Mouse (Mus musculus) neural tube, embryonic 12.5 days (tissue): ENCODE results near the gene Nsun2. TPM values are rescaled to one million over a fixed set of nuclear protein-coding genes. Genes with fewer than 3 reads are reported as not detected.

Experiments
- ATAC-seq: fragments of 200-750 bp; cut with Nextera tagmentation; 2 replicates; pipeline ENCODE4 v1.8.0; 2017; ENCODE audit warnings: low read depth, mild to moderate bottlenecking, moderate TSS enrichment, moderate library complexity; ENCODE audit not compliant: low FRiP score
- H3K27ac ChIP-seq: fragments of 300-500 bp; sonication (generic); 2 replicates; pipeline ENCODE4 v1.5.1; 2016
- H3K27me3 ChIP-seq: fragments of 300-500 bp; sonication (generic); replicated peaks from 2 replicates; pipeline ENCODE4 v1.6.1; 2016; ENCODE audit warnings: mild to moderate bottlenecking
- H3K36me3 ChIP-seq: fragments of 300-500 bp; sonication (generic); 2 replicates; pipeline ENCODE4 v1.6.1; 2016; ENCODE audit warnings: mild to moderate bottlenecking
- H3K4me1 ChIP-seq: fragments of 300-500 bp; sonication (generic); 2 replicates; pipeline ENCODE4 v1.6.1; 2016
- H3K4me2 ChIP-seq: fragments of 300-500 bp; sonication (generic); replicated peaks from 2 replicates; pipeline ENCODE4 v1.6.1; 2016; ENCODE audit warnings: mild to moderate bottlenecking
- H3K4me3 ChIP-seq: fragments of 300-500 bp; sonication (generic); 2 replicates; pipeline ENCODE4 v1.5.1; 2016
- H3K9ac ChIP-seq: fragments of 300-500 bp; sonication (generic); 2 replicates; pipeline ENCODE4 v1.6.1; 2016; ENCODE audit warnings: mild to moderate bottlenecking
- H3K9me3 ChIP-seq: fragments of 300-500 bp; sonication (generic); 2 replicates; pipeline ENCODE4 v1.6.1; 2016; ENCODE audit warnings: mild to moderate bottlenecking
- WGBS: fragments of 180-500 bp; shearing (Covaris S2); methylation state at CpG from one replicate; pipeline ENCODE4 v1.1.7; 2016; 5-methylcytosine and 5-hydroxymethylcytosine counted together
- polyA plus RNA-seq: library from polyadenylated mRNA; unstranded; fragments of >200 nt; fragmentation: Nextera tagmentation; extraction: Ambion mirVana; gene quantifications from 2 replicates; pipeline ENCODE4 v1.2.1, GENCODE M21; 2016

The Nsun2 gene
- polyA plus RNA-seq, 1 experiment from 2014 or later = 106 TPM

- Histone ChIP-seq H3K4me1 (peaks cover 71% of the 10 kb centered on the region), H3K9me3 (no peaks in the 10 kb centered on the region), H3K27ac (no peak overlapping the region), H3K9ac (peak overlapping the region; percentile 92), H3K36me3 (peaks cover 11% of the 10 kb centered on the region), H3K27me3 (no peaks in the 10 kb centered on the region), H3K4me2 (peak overlapping the region; percentile 87), H3K4me3 (no peak overlapping the region)
- 87% methylated on average over 6 of the region's 6 CpGs for WGBS
- no peak for ATAC-seq
Measured at GRCm38 (mm10) chr13:69530951-69531350, 2.6 kb upstream of the Nsun2 start.

- Histone ChIP-seq H3K36me3 (peaks cover 11% of the 10 kb centered on the region), H3K9me3 (no peaks in the 10 kb centered on the region), H3K4me1 (peaks cover 68% of the 10 kb centered on the region), H3K27me3 (no peaks in the 10 kb centered on the region), H3K4me2 (peak overlapping the region; percentile 87), H3K27ac (no peak overlapping the region), H3K9ac (peak overlapping the region; percentile 92), H3K4me3 (peak overlapping the region; percentile 97)
- 54% methylated on average over 6 of the region's 6 CpGs for WGBS
- no peak for ATAC-seq
Measured at GRCm38 (mm10) chr13:69531431-69531830, 2.1 kb upstream of the Nsun2 start.

DNA sequence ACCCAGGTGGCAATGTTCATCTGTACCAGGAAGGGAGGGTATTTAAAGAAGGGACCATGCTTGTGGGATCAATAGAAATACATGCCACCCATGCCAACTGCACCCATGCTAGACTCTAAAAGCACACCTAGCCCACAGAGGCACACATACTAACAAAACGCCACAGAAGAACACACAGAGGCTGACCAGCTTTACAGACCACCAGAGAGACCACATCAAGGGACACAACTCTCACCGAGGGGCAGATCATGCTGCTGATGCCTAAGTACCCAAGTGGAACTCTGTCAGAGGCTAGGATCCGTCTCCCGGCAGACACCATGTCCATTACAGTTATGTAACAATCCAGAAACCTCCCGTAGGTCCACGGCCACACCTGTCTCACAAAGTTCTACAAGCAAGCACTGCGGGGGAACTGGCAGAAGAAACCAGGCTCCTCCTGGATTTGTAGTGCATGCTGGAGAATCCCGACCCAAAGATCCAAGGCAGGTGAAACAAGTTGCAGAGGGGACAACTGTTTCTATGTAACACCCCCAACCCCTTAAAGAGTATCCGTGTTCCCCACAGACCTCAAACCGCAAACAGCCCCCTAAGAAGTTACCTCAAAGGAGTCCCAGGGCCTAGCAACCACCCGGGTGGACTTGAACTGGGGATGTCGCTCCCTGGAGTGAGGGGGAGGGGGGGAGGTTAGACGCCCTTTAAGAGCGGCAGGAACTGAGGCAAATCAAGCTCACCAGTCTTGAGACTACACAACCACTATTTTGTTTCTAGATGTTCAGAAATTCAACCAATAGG lies 1.2 kb upstream of the Nsun2 start:
- peaks cover 11% of the 10 kb centered on the region for H3K36me3 ChIP-seq
- WGBS = 28% methylated on average over 14 of the region's 14 CpGs
- peaks cover 60% of the 10 kb centered on the region for H3K4me1 ChIP-seq
- H3K27ac ChIP-seq = no peak overlapping the region
- no peaks in the 10 kb centered on the region for H3K9me3 ChIP-seq
- no peak for ATAC-seq
- H3K4me2 ChIP-seq = peak overlapping the region; percentile 87
- H3K4me3 ChIP-seq = peak overlapping the region; percentile 97
- H3K9ac ChIP-seq = peak overlapping the region; percentile 92
- H3K27me3 ChIP-seq = no peaks in the 10 kb centered on the region

DNA sequence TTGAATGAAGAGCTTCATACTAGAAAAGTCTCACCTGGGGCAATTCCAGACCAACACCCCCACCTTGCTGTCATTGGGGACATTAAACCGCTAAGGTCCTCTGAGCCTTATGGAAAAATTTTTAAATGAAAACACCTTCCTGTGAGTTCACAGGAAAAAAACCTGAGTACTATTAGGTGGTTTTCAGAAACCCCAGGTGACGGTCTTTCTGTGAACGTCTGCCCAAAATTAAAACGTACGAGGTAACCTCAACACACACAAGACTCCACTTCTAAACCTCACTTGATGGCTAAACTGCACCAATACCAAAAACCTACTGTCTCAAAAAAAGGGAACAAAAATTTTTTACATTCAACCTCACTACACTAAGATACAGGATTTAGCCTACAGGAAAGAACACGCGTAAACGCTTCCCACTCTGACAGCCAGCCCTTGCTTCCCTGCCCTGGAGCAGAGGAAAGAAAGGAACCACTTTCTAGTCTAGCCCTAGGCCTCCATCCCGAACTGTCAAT lies 597 bp upstream of the Nsun2 start:
- no peak overlapping the region for H3K27ac ChIP-seq
- 2% methylated on average over 9 of the region's 9 CpGs for WGBS
- no peak for ATAC-seq
- peak overlapping the region; percentile 97 for H3K4me3 ChIP-seq
- peak overlapping the region; percentile 92 for H3K9ac ChIP-seq
- no peaks in the 10 kb centered on the region for H3K9me3 ChIP-seq
- no peaks in the 10 kb centered on the region for H3K27me3 ChIP-seq
- peaks cover 11% of the 10 kb centered on the region for H3K36me3 ChIP-seq
- peaks cover 55% of the 10 kb centered on the region for H3K4me1 ChIP-seq
- H3K4me2 ChIP-seq = peak overlapping the region; percentile 87

GRCm38 (mm10) chr13:69534334-69534653 lies 748 bp downstream of the Nsun2 start, which contains the start of gene Tent4a:
TSS of gene Tent4a (minus strand) at chr13:69534617.
- Histone ChIP-seq H3K9me3 (no peaks in the 10 kb centered on the region), H3K4me2 (peak within 1 kb of the TSS; percentile 89), H3K4me3 (peak within 1 kb of the TSS; percentile 97), H3K4me1 (peaks cover 57% of the 10 kb centered on the region), H3K27me3 (no peaks in the 10 kb centered on the region), H3K27ac (peak within 1 kb of the TSS; percentile 91), H3K36me3 (peaks cover 9% of the 10 kb centered on the region), H3K9ac (peak within 1 kb of the TSS; percentile 92)
- 0% methylated on average over 36 of the region's 57 CpGs for WGBS
- peak; percentile 68 for ATAC-seq

DNA sequence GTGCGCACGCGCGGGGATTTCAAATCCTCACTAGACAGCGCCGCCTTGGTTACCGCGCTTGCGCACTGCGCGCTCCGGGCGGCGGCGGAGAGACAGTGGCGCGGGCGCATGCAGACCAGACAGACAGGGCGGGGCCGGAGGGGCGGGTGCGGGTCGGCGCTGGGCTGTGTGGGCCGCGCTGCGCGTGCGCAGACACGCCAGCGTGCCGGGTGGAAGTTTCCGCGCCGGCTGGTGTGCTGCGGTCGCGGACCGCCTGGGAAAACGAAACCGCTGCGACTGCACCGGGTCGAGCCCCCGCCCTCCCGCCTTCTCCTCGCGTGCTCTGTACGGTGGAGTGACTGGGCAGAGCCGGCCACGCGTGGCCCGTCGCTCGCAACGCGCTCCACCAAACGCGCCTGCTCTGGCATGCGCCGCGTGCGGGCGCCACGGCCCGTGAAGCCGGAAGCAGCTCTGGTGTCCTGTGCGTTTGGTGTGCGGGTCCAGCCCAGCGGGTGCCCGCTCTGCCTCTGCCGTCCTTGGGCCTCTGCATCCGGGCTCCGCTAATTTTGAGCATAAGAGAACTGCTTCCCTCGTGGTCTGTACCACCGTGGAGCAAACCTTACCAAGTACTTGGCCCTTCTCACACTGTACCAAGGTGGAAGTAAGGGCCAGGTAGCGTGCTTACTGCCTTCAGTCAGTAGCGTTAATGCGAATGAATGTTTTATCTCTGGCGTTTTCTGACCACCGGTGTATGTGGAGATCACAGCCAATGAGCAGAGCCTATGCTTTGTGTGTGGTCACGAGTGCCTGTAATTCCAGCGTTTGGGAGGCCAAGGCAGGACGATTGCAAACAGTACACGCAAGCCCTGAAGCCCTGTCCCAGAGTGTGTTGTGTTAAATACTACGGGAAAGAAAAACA lies 1.4 kb downstream of the Nsun2 start:
- Histone ChIP-seq H3K27me3 (no peaks in the 10 kb centered on the region), H3K36me3 (peaks cover 3% of the 10 kb centered on the region), H3K4me3 (peak overlapping the region; percentile 97), H3K4me2 (peak overlapping the region; percentile 89), H3K9ac (peak overlapping the region; percentile 87), H3K4me1 (peaks cover 57% of the 10 kb centered on the region), H3K27ac (peak overlapping the region; percentile 91), H3K9me3 (no peaks in the 10 kb centered on the region)
- peak; percentile 89 for ATAC-seq
- WGBS = under 1% methylated on average over 85 of the region's 86 CpGs

- no peak overlapping the region for H3K4me3 ChIP-seq
- no peaks in the 10 kb centered on the region for H3K27me3 ChIP-seq
- 81% methylated on average over 4 of the region's 4 CpGs for WGBS
- no peak for ATAC-seq
- no peak overlapping the region for H3K9ac ChIP-seq
- no peaks in the 10 kb centered on the region for H3K9me3 ChIP-seq
- no peaks in the 10 kb centered on the region for H3K36me3 ChIP-seq
- H3K27ac ChIP-seq = no peak overlapping the region
- peaks cover 46% of the 10 kb centered on the region for H3K4me1 ChIP-seq
- peak overlapping the region; percentile 89 for H3K4me2 ChIP-seq
Measured at GRCm38 (mm10) chr13:69536021-69536420, 2.5 kb downstream of the Nsun2 start.

DNA sequence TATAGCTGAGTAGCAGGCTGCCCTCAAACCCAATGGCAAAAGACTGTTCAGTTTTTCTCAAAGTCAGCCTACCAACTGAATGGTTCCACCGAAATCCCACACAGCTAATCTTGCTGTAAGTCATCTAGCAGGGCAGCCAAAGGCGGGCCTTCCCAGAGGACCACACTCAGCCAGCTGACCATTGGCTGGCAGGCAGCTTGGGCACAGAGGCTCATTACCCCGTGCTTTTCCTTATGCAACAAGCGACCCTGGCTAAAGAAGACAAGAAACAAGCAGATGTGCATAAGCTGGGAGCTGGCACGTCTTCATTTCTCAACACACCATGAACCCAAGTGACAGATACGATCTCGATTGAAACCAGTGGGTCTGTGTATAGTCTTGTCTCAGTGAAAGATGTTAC lies 3.8 kb downstream of the Nsun2 start:
- H3K36me3 ChIP-seq = no peaks in the 10 kb centered on the region
- no peaks in the 10 kb centered on the region for H3K27me3 ChIP-seq
- no peak overlapping the region for H3K9ac ChIP-seq
- no peak overlapping the region for H3K27ac ChIP-seq
- H3K4me3 ChIP-seq = no peak overlapping the region
- WGBS = 79% methylated on average over 7 of the region's 7 CpGs
- H3K4me1 ChIP-seq = peaks cover 33% of the 10 kb centered on the region
- no peak for ATAC-seq
- H3K9me3 ChIP-seq = no peaks in the 10 kb centered on the region
- no peak overlapping the region for H3K4me2 ChIP-seq

DNA sequence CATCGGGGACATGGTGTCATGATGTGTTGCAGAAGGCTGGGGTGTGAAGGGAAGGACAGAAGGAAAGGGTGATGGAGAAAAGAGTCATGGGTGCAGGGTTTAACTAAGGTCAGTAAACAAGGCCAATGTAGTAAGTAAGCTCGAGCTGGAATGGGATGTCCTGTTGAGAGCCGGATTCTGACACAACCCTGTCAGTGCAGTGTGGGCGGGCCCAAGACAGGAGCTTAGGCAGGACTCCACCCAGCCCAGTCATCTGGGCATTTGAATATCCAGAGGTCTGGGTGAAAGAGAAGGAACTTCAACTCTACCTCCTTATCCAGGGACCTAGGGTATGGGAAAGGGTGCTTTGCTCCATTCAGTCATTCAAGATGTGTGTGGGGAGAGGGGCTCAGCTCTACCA lies 4.8 kb downstream of the Nsun2 start:
- H3K4me1 ChIP-seq = peaks cover 29% of the 10 kb centered on the region
- H3K27ac ChIP-seq = no peak overlapping the region
- H3K4me3 ChIP-seq = no peak overlapping the region
- no peaks in the 10 kb centered on the region for H3K9me3 ChIP-seq
- H3K9ac ChIP-seq = 0 out of 2 replicates have a peak overlapping the region, but pooled peaks have one; percentile 26
- no peak overlapping the region for H3K4me2 ChIP-seq
- no peak for ATAC-seq
- no peaks in the 10 kb centered on the region for H3K36me3 ChIP-seq
- 31% methylated on average over 4 of the region's 4 CpGs for WGBS
- no peaks in the 10 kb centered on the region for H3K27me3 ChIP-seq

- H3K27ac ChIP-seq = no peak overlapping the region
- no peak overlapping the region for H3K4me2 ChIP-seq
- H3K4me1 ChIP-seq = peaks cover 28% of the 10 kb centered on the region
- no peak overlapping the region for H3K9ac ChIP-seq
- H3K27me3 ChIP-seq = no peaks in the 10 kb centered on the region
- no peak overlapping the region for H3K4me3 ChIP-seq
- 90% methylated on average over 6 of the region's 6 CpGs for WGBS
- H3K9me3 ChIP-seq = no peaks in the 10 kb centered on the region
- H3K36me3 ChIP-seq = no peaks in the 10 kb centered on the region
- ATAC-seq = no peak
Measured at GRCm38 (mm10) chr13:69541209-69541608, 7.7 kb downstream of the Nsun2 start.

- H3K4me1 ChIP-seq = peaks cover 28% of the 10 kb centered on the region
- no peak overlapping the region for H3K9ac ChIP-seq
- no peak overlapping the region for H3K4me3 ChIP-seq
- no peak for ATAC-seq
- H3K4me2 ChIP-seq = no peak overlapping the region
- no peaks in the 10 kb centered on the region for H3K27me3 ChIP-seq
- 81% methylated on average over 10 of the region's 10 CpGs for WGBS
- H3K9me3 ChIP-seq = no peaks in the 10 kb centered on the region
- no peaks in the 10 kb centered on the region for H3K36me3 ChIP-seq
- H3K27ac ChIP-seq = no peak overlapping the region
Measured at GRCm38 (mm10) chr13:69541776-69542175, 8.2 kb downstream of the Nsun2 start.
